Mouse (Mus musculus): ENCODE results near the gene Sp6.

Sp6 gene

DNA sequence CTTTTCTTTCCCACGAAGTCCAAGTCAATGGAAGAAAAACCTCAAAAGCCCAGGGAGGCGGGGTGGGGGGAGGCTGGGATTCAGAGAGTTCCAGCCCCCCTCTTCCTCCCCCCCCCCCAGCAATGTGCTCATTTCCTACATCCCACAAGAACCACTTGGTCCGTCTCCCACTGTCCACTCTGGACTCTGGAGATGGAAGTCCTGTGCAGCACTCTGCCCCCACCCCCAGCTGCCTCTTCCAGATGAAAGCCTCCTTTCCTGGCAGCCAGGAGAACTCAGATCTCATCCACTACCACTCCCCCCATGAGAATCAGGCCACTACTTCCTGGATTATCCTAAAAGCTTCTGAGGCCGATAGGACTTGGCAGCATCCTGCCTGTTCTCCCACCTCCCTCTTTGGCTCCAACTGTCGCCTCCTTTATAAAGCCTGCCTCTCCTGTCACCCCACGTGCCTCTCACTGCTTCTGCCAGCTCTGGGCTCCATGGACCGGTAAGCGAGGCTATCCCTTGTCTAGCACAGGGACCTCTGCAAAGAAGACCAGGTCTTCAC lies at the start of gene Sp6:
TSS of gene Sp6 (plus strand) at position 274 of the 550 bp plus-strand sequence.
- DNase-seq: peak; percentile 48 to 59

GRCm38 (mm10) chr11:96963580-96963979 lies 49.6 kb upstream of the Sp6 start:
- DNase-seq: peak; percentile 94 to 95

- no peak for DNase-seq
Measured at GRCm38 (mm10) chr11:96966172-96966571, 47.0 kb upstream of the Sp6 start.

GRCm38 (mm10) chr11:96966914-96967543 lies 46.2 kb upstream of the Sp6 start:
- no peak for DNase-seq

DNA sequence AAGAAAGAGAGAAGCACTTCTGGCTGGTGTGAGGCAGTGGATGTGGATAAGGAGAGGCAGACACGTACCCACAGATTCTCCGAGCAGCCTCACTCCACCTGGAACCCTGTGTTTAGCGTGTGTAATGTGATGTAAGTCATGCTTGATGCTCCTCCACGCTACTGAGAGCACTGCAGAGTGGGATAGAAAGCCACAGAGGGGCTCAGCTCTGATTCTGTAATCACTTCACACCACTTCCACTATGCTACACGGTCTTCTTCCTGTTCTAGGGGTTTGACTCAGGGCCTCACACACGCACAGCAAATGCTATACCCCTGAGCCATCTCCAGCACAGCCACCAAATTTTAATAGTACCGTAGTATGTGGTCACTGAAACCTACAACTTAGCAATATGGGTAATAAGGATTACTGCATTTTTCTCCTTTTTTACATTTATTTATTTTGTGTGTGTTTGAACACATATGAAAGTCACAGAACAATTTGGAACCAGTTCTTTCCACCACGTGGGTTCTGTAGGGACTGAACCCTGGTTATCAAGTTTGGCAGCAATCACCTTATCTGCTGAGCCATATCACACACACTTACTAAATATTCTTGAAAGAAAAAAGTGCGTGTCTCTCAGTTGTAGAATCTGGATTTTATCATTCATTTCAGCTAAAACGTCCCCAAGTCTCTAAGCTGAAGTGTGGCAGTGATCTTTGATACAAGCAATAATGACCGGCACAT lies 45.5 kb upstream of the Sp6 start:
- no peak for DNase-seq

GRCm38 (mm10) chr11:96968476-96968875 lies 44.7 kb upstream of the Sp6 start:
- DNase-seq: no peak

DNA sequence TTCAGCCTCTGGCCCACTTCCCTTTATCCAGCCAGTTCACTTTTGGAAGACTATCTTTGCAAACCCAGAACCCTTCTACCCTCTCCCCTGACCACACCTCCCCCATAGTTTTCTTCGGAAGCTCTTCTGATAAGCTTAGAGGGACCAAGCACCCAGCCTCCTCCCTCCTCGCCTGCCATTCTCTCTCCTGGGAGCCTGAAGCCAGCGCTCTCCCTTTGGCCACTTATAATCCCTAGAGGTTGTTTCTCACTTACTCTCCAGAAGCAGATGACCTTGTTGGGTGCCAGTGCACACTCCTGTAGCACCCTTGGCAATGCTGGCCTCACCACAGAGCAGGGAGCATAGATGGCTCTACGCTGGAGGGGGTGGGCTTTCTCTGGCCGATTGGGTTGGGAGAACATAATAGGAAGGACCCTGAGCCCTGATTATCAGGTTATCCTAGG lies 43.9 kb upstream of the Sp6 start:
- DNase-seq: no peak

DNA sequence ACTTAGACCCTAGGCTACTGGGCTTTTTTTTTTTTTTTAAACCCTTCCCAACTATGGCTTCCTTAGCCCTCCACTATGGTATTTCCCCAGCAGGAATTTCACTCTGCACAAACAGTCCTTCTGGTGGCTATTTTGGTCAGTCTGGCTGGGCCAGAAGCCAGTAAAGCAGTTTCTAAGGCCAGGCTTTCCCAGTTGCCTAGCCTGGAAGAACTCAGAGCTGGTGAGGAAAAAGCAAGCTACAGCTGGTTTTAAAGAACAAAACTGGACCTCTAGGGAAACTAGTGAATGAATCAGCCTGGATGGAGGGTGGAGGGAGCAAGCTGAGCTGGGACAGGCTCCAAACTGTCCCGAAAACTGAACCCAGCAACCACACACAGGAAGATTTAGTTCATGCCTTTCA lies 43.4 kb upstream of the Sp6 start:
- peak; percentile 75 to 76 for DNase-seq

- DNase-seq: no peak
Measured at GRCm38 (mm10) chr11:96970341-96970740, 42.9 kb upstream of the Sp6 start.

DNA sequence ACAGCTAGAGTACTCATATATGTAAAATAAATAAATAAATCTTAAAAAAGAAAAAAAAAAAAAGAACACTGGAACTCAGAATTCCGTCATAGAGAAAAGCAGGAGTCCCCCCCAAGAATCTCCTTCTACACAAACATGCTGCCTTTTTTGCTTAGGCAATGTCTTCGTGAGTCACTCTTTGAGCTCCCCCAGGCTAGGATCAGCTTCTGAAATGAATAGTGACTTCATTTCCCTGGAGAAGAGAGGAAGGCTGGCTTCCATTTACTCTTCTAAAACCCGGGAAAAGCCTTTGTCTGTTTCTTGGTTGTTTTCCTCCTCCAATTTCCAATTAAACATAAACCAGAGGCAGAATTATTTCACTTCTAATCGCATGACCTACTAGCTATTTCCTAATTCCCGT lies 40.3 kb upstream of the Sp6 start:
- no peak for DNase-seq

- peak; percentile 69 to 82 for DNase-seq
Measured at GRCm38 (mm10) chr11:96973426-96973964, 39.7 kb upstream of the Sp6 start.

DNA sequence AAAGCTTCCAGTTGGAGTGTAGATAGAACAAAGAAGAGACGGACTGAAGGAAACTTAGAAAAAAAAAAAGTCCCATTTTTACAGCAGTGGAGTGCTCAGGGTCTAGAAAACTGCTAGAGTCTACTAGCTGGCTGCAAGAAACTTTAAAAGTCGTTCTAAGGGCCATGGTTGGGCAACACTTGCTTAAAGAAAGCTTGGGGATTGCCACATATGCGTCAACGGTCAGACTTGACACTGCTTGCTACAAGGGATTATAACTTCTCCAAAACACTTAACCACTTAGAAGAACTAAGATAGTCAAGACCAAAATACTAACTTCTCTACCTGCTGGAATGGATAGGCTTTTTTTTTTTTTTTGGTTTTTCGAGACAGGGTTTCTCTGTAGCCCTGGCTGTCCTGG lies 38.4 kb upstream of the Sp6 start:
- DNase-seq: no peak

DNA sequence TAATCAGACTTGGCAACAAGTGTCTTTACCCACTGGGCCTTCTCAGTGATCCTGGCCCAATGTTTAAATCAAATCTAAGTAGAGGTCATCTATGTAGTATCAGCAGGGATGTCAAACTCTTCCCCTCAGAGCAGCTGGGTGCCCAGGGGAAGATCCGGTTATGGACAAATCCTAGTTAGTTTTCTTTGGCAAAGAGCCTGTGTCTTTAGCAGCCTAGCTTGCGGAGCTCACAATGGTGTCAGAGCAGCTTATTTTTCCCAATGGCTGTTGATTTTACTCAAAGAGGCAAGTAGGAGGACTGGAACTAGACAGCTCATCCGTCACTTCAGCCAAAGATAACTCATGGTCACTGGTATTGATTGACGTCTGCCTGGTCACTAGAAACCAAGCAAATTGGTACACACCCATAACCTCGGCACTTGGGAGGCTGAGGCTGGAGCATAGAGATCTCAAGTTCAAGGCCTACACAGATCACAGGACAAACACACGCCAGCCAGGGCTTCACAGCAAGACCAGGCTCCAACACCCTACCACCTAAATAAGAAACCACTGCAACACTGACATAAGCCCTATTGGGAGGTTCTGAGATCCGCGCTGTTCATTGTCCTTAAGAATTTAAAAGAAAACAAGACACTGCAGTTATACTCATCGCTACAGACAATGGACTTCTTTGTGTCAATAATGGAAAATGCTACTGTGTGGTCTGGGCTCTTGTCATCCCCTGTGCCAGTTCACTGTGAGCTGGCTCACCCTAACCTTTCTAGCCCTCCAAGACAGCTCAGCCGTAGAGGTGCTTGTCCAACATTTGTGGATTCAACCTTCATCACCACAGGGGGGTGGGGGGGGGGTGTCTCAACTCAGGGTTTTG lies 37.4 kb upstream of the Sp6 start:
- peak in 1 of 2 experiments; percentile 21 for DNase-seq

DNA sequence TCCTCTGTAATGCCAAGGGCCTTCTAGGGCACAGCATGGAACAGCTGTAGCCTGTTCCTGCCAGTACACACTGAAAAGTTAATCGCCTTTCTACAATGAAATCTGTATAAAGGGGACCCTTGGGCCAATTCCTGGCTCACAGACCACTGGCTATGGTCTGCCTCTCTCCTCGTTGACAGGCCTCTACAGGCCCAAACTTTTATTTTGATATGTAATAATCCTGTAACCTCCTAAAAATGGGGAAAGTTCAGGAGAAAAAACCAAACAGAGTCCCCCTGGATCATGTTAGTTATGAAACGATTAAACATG lies 36.9 kb upstream of the Sp6 start:
- no peak for DNase-seq

DNA sequence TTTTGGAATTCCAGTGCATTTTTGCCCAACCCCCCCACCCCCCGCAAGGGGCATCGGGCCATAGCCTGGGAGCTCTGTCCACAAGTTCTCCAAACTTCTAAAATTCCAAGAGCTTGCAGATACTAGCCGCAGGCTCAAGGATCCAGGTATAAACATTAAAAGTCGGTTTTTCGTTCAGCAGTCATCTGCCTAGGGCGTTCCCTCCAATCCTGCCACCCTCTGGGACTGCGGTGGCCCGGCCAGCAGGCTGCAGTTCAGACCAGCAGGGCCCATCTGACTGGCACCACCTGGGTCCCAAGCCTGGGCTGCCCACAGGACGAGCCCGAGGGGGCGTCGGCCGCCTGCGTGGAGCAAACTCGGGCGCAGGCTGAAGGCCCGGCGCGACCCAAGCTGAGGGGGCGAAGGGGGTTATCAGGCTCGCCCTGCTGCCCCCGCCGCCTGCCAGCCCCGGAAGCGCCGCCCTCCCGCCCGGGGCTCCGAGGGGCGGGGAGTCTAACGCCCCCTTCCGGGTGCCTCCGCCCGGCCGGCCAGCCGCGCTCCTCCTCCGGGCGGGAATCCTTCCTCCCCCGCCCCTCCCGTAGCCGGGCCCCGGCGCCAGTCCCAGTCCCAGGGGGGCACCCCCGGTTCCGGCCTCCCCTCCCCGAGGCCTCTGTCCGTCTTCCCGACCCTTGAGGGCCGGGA lies 36.1 kb upstream of the Sp6 start:
- peak; percentile 93 to 94 for DNase-seq

DNA sequence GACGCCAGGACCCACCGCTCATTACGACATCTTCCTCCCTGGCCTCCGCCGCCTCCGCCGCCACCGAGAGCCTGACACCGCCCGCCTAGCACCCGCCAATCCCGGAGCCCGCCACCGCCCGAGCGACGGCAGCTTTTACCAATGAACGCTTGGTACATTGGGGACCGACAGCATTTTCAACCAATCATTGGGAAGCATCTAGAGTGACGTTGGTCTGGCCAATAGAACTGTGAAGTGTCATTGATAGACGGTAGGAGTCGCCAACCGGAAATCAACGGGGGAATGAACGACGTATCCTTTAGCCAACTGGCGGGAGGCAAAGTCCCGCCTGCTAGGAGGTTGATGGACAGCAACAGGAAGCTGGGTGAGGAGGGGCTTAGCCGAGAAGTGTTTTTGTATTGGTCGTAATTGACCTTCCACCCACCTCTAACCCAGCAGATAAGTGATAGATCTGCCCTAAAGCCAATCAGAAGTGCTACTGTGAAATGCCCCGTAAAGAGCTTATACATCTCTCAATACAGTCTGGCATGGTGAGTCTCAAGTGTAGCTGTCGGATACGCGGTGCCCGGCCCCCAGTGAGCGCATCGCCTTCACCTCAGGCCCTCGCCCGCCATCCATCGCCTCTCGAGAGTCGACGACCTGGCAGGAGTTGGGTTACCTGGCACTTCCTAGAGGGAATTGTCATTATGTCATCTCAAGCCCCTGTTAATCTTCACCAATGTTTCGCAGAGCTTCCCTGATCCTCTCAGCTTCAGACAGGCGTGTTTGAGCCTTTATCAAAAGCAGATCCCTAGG lies 35.4 kb upstream of the Sp6 start:
- peak; percentile 98 to 99 for DNase-seq

- DNase-seq: no peak
Measured at GRCm38 (mm10) chr11:96978401-96979246, 34.6 kb upstream of the Sp6 start.

DNA sequence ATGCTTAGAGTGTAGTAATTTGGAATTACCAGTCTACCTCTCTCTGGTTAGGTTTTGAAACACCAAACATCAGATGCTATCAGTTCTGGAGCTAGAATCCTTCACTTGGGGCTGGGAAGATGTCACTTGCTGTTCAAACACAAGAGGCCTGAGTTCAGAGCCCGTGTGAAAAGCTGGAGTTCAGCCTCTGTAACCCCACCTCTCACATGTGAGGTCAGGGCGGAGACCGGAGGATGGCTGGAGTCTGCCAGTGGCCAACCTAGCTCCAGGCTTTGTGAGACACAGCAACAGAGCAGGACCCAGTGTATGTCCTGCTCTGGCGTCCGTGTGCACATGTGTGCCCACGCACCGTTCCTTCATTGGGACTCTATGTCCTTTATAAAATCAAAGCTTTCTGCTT lies 33.9 kb upstream of the Sp6 start:
- no peak for DNase-seq

DNA sequence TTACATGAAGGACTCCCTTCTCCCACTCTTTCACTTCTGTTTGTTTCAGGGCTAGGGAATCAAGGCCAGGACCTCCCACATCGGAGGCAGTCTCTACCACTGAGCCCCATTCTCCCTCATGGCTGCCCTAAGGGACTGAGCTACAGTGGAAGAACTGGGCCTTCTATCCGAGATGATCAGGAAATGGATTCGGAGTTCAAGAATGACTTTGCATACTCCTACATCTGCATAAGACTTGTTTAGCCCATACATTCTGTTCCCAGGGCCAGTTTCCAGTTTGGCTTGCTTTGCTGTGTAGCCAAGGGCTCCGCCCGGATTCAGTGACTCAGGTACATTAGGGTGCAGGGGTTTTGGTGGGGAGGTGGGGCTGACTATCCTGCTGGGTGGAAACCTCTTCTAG lies 33.2 kb upstream of the Sp6 start:
- DNase-seq: no peak

- DNase-seq: no peak
Measured at GRCm38 (mm10) chr11:96981461-96981860, 31.7 kb upstream of the Sp6 start.

- DNase-seq: peak; percentile 91 to 92
Measured at GRCm38 (mm10) chr11:96982355-96982754, 30.8 kb upstream of the Sp6 start.
